Mouse (Mus musculus): ENCODE measurements around the gene Gabarapl2.

GRCm38 (mm10) chr8:111951936-111952335 lies 11.4 kb downstream of the Gabarapl2 start:
- TF ChIP-seq POLR2A (IDR thresholded peaks at IDR 0.05; ENCODE audit: borderline replicate concordance, extremely low read depth, low read depth, low read length) (no peak), CTCF (IDR thresholded peaks at IDR 0.05; ENCODE audit: insufficient read depth, low read length) (no peak)
